Mouse (Mus musculus) c-Kit-negative CD71-positive TER-119-positive erythroid progenitor cells, embryonic 14.5 days (primary cell): ENCODE data around the gene Adat3.
"Not testable (repeated sequence)": the region's sequence is repeated elsewhere in the genome, so short reads cannot be mapped to it uniquely, and the experiment has no call there.

Experiments used
- DNase-seq: peaks from one replicate; pipeline ENCODE4 v3.0.0-alpha.2; 2013; ENCODE audit warnings: low read depth, low spot score

Adat3 gene

GRCm38 (mm10) chr10:80578131-80578750 lies 24.4 kb upstream of the Adat3 start:
- DNase-seq, result peak; percentile 78

- DNase-seq, result peak; percentile 83
These were observed 23.8 kb upstream of the Adat3 start for GRCm38 (mm10) chr10:80578911-80579310.

GRCm38 (mm10) chr10:80583047-80583446 lies 19.6 kb upstream of the Adat3 start:
- DNase-seq, result no peak

- no peak for DNase-seq
These were observed 18.6 kb upstream of the Adat3 start for GRCm38 (mm10) chr10:80584045-80584488.

GRCm38 (mm10) chr10:80584642-80585552 lies 17.8 kb upstream of the Adat3 start:
- no peak for DNase-seq

- no peak for DNase-seq
These were observed 17.1 kb upstream of the Adat3 start for GRCm38 (mm10) chr10:80585581-80585980.

GRCm38 (mm10) chr10:80586407-80587304 lies 16.0 kb upstream of the Adat3 start:
- no peak for DNase-seq

GRCm38 (mm10) chr10:80587305-80587657 lies 15.4 kb upstream of the Adat3 start:
- DNase-seq, result no peak

GRCm38 (mm10) chr10:80589127-80589878 lies 13.4 kb upstream of the Adat3 start:
- no peak for DNase-seq

- peak; percentile 95 for DNase-seq
These were observed 12.5 kb upstream of the Adat3 start, which contains the start of gene Abhd17a for GRCm38 (mm10) chr10:80589879-80590854. TSS of gene Abhd17a (minus strand) at chr10:80590341.

- DNase-seq, result no peak
These were observed 6.4 kb upstream of the Adat3 start for GRCm38 (mm10) chr10:80596318-80596717.

GRCm38 (mm10) chr10:80603364-80603763 lies 684 bp downstream of the Adat3 start:
- no peak for DNase-seq

- peak; percentile 77 for DNase-seq
These were observed 1.4 kb downstream of the Adat3 start for GRCm38 (mm10) chr10:80604001-80604509.

GRCm38 (mm10) chr10:80604988-80605387 lies 2.3 kb downstream of the Adat3 start:
- no peak for DNase-seq

GRCm38 (mm10) chr10:80605721-80606120 lies 3.0 kb downstream of the Adat3 start, which contains the start of gene Gm49322:
TSS of gene Gm49322 (plus strand) at chr10:80606021.
- not testable (repeated sequence) for DNase-seq

GRCm38 (mm10) chr10:80606306-80606705 lies 3.6 kb downstream of the Adat3 start:
- DNase-seq, result no peak

- no peak for DNase-seq
These were observed 4.2 kb downstream of the Adat3 start for GRCm38 (mm10) chr10:80606737-80607350.

- no peak for DNase-seq
These were observed 5.8 kb downstream of the Adat3 start for GRCm38 (mm10) chr10:80608435-80608834.
